Mouse (Mus musculus): ENCODE measurements at regions not wholly inside any gene's neighbourhood (a gene's known extent, or its start where the extent isn't known, plus 50 kb on each side); places are given as distances from the start of the nearest gene placed in this dataset.

DNA sequence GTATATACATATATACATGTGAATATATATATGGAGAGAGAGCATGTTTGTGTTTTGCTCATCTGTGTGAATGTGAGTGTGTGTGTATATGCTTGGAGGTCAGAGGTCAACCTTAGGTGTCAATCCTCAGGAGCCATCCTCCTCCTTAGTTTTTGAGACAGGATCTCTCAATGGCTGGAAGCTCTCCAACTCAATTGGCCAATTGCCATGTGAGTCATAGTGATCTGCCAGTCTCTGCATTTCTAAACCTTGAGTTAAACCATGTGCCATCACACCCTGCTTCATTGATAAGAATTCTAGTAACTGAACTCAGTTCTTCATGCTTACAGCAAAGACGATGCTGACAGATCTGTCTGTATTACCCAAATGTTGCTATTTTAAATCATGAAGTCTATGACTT is 50.8 kb upstream of the Npy2r start:
- no peak for TF ChIP-seq CTCF (IDR thresholded peaks at IDR 0.05; ENCODE audit: extremely low read depth, insufficient read depth, low read length)
- no peak for TF ChIP-seq POLR2A (IDR thresholded peaks at IDR 0.05; ENCODE audit: extremely low read depth, insufficient read depth, low read length)
